Mouse (Mus musculus) liver, embryonic 11.5 days (tissue): ENCODE data around the gene Piga. TPM values are rescaled to one million over a fixed set of nuclear protein-coding genes. Genes with fewer than 3 reads are reported as not detected.
A peak's percentile ranks its signal among the peaks of the same experiment; 100 is the strongest.

Experiments
- ATAC-seq: fragments of 200-750 bp; cut with Nextera tagmentation; replicated peaks from 2 replicates; pipeline ENCODE4 v1.8.0; 2017; ENCODE audit warnings: moderate number of reproducible peaks, mild to moderate bottlenecking, moderate TSS enrichment, moderate library complexity; ENCODE audit not compliant: low FRiP score
- DNase-seq: peaks from one replicate; pipeline ENCODE4 v3.0.0-alpha.2; 2017; ENCODE audit warnings: low spot score
- H3K27ac ChIP-seq: fragments of 300-500 bp; sonication (generic); 2 replicates; pipeline ENCODE4 v1.5.1; 2014; ENCODE audit warnings: mild to moderate bottlenecking, low read depth, low read length, control low read depth
- H3K27me3 ChIP-seq: fragments of 300-500 bp; sonication (generic); replicated peaks from 2 replicates; pipeline ENCODE4 v1.6.1; 2014; ENCODE audit warnings: low read length, mixed read lengths; ENCODE audit not compliant: control insufficient read depth, insufficient read depth
- H3K36me3 ChIP-seq: fragments of 300-500 bp; sonication (generic); 2 replicates; pipeline ENCODE4 v1.6.1; 2014; ENCODE audit warnings: mild to moderate bottlenecking, low read length, moderate library complexity, mixed read lengths; ENCODE audit not compliant: control insufficient read depth, insufficient read depth
- H3K4me1 ChIP-seq: fragments of 300-500 bp; sonication (generic); replicated peaks from 2 replicates; pipeline ENCODE4 v1.6.1; 2014; ENCODE audit warnings: low read length, mixed read lengths; ENCODE audit not compliant: control insufficient read depth, insufficient read depth
- H3K4me2 ChIP-seq: fragments of 300-500 bp; sonication (generic); 2 replicates; pipeline ENCODE4 v1.6.1; 2014; ENCODE audit warnings: mild to moderate bottlenecking, control low read depth, moderate library complexity
- H3K4me3 ChIP-seq: fragments of 300-500 bp; sonication (generic); 2 replicates; pipeline ENCODE4 v1.5.1; 2014; ENCODE audit warnings: low read depth, low read length, control low read depth
- H3K9ac ChIP-seq: fragments of 300-500 bp; sonication (generic); 2 replicates; pipeline ENCODE4 v1.6.1; 2014; ENCODE audit warnings: low read depth, low read length, control low read depth
- H3K9me3 ChIP-seq: fragments of 300-500 bp; sonication (generic); 2 replicates; pipeline ENCODE4 v1.6.1; 2016; ENCODE audit warnings: low read length, inconsistent platforms, mixed read lengths; ENCODE audit not compliant: control insufficient read depth
- WGBS: fragments of 180-500 bp; shearing (Covaris S2); extraction: QIAGEN DNeasy Blood & Tissue Kit; methylation state at CpG from one replicate; pipeline ENCODE4 v1.1.7; 2014; 5-methylcytosine and 5-hydroxymethylcytosine counted together
- polyA plus RNA-seq: library from polyadenylated mRNA; unstranded; fragments of >200 nt; fragmentation: Nextera tagmentation; extraction: Ambion mirVana; gene quantifications from 2 replicates; pipeline ENCODE4 v1.2.1, GENCODE M21; 2014

Gene Piga
- polyA plus RNA-seq, 1 experiment from 2014 or later: 28.1 TPM

DNA sequence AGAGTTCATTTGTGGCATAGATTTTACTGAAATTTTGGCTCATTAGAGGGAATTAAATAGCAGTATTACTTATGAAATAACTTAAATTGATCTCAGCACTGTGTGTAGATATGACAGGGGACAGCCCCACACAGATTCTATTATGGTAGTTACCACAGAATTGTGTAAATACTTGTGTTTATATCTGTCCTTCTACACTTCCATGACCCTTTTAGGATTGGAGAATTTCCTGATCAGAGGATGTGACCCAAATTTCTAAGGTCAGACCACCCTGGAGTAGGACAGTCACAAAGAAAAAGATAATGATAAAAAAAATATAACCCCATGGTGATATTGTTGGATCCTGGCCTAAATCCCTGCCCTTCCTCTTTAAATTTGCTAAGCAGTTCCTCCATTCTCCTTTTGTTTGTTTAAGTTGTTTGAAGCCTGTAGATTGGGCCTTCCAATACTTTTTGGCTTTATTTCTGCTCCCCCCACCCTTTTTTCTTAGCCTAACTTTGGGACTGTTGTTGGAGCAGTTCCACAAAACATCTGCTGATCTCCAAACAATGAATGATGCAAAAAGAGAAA is 14.4 kb upstream of the Piga start:
- Histone ChIP-seq H3K4me3 (no peak overlapping the region), H3K4me2 (no peak overlapping the region), H3K4me1 (no peaks in the 10 kb centered on the region), H3K36me3 (no peaks in the 10 kb centered on the region), H3K27ac (no peak overlapping the region), H3K9me3 (no peaks in the 10 kb centered on the region), H3K9ac (no peak overlapping the region), H3K27me3 (peaks cover 2% of the 10 kb centered on the region; the same call in 1 of the 2 replicates)
- no peak for ATAC-seq
- DNase-seq: no peak

DNA sequence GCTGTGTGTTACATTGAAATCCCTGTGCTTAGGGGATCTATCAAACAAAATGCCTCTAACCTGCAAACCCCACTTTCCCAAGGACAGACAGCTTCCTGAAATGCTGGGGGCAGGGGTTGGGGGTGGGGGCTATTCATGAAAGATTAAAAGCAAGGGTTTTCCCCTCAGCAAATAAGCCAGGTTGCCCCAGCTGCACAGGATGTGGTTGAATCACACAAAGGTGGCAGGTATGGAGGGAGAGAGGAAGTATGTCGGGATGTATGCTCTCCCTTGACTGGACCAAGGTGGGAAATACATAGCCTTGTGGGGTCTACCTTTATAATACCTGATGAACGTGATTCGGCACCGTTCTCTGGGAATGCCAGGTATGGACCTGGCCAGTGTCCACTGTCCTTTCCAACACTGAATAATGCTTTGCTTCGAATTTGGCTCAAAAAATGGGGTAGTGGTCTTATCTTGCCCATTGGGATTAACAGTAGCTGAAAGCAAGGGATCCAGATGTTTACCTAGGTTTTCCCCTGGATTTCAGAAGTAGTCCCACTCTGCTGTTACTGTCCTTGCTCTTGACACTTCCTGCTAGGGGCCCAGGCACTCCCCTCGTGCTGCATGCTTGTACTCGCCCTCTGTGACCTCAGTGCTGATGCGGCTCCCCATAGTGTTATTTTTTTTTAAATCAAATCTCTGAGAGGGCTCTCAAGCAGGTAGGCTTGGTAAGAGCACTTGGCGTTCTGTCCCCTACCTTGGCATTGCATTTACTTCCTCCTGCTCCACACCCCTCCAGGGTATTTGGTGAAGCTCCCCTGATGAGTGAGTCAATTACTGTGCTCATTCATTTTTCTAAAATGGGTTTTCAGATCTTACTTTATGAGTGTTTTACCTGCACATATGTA is 13.2 kb upstream of the Piga start:
- Histone ChIP-seq H3K4me3 (no peak overlapping the region), H3K4me1 (no peaks in the 10 kb centered on the region), H3K4me2 (no peak overlapping the region), H3K27ac (no peak overlapping the region), H3K9me3 (no peaks in the 10 kb centered on the region), H3K9ac (no peak overlapping the region), H3K27me3 (peaks cover 2% of the 10 kb centered on the region; the same call in 1 of the 2 replicates), H3K36me3 (no peaks in the 10 kb centered on the region)
- DNase-seq: no peak
- 69% methylated on average over 9 of the region's 9 CpGs for WGBS
- ATAC-seq: no peak

DNA sequence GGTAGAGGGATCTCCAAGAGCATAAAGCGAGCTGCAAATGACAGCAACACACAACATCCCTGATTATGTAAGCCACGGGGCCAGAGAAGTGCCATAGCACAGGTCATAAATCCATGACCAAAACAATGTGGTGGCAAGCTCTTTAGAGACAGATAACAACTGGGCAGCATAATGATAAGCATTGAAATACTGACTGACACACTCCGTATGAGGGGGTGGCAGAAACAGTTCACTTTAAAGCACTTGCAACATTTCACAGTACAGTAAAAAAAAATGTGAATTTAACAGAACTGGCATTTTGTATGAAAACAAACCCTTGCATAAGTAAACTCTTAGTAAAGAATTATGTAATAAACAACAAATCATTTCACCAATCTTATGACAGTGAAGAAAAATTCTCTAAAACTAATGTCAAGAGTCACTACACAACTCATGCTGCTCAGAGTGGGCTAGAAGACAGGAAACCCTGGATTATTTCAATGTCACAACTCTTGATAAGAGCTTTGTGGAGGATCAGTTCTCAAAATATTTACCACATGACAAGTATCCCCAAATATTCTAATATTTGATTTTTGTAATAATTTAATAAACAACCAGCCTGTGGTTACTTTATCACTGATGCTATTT is 11.2 kb upstream of the Piga start:
- H3K9me3 ChIP-seq: no peaks in the 10 kb centered on the region
- WGBS: 61% methylated on average over 3 of the region's 3 CpGs
- no peak overlapping the region for H3K9ac ChIP-seq
- ATAC-seq (no peak), DNase-seq (no peak)
- H3K27ac ChIP-seq: no peak overlapping the region
- H3K4me2 ChIP-seq: no peak overlapping the region
- no peak overlapping the region for H3K4me3 ChIP-seq
- H3K27me3 ChIP-seq: peaks cover 2% of the 10 kb centered on the region; the same call in 1 of the 2 replicates
- H3K4me1 ChIP-seq: no peaks in the 10 kb centered on the region
- H3K36me3 ChIP-seq: no peaks in the 10 kb centered on the region

DNA sequence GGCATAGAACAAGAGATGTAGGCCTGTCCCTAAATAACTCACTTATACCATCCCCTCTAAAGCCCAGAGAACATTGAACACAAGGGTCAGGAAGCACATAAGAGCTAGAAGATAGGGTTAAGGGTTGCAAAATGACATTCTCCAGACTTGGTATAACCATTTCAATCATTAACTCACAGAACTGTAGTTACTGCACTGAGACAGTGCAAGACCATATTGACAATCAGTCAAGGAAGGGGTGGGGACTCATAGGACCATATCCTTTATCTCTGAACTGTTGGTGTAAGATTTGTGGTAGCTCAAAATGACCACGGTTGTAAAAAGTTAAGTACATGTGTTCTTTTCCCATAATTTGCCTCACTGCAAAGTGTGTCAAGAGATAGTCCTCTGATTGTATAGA is 9.0 kb upstream of the Piga start:
- ATAC-seq (no peak), DNase-seq (no peak)
- Histone ChIP-seq H3K36me3 (no peaks in the 10 kb centered on the region), H3K27me3 (peaks cover 2% of the 10 kb centered on the region), H3K4me1 (no peaks in the 10 kb centered on the region), H3K9me3 (no peaks in the 10 kb centered on the region), H3K4me3 (no peak overlapping the region), H3K27ac (no peak overlapping the region), H3K9ac (no peak overlapping the region), H3K4me2 (no peak overlapping the region)
- WGBS: 50% methylated on average over 1 of the region's 1 CpGs

DNA sequence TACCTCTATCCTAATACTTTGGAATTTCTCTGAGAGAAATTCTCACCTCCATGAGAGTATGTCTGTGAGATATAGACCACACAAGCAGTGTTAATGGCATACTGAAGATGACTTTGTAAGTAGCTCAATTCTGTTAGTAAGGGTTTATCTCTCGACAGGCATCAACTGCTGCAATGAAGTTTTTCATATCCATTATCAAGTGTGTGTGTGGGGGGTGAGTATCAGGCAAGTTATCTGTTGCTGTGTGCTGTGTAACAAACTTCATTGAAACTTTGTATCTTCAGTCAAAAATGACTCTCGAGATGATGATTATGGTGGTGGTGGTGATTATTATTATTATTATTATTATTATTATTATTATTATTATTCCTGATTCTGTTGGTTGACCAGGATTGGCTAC is 2.8 kb upstream of the Piga start:
- Histone ChIP-seq H3K27ac (no peak overlapping the region), H3K4me2 (no peak overlapping the region), H3K27me3 (no peaks in the 10 kb centered on the region; the same call in 1 of the 2 replicates), H3K4me3 (no peak overlapping the region), H3K9ac (no peak overlapping the region), H3K36me3 (no peaks in the 10 kb centered on the region), H3K4me1 (no peaks in the 10 kb centered on the region; the same call in 1 of the 2 replicates), H3K9me3 (no peaks in the 10 kb centered on the region)
- WGBS: 73% methylated on average over 2 of the region's 2 CpGs
- DNase-seq: no peak
- ATAC-seq: no peak

DNA sequence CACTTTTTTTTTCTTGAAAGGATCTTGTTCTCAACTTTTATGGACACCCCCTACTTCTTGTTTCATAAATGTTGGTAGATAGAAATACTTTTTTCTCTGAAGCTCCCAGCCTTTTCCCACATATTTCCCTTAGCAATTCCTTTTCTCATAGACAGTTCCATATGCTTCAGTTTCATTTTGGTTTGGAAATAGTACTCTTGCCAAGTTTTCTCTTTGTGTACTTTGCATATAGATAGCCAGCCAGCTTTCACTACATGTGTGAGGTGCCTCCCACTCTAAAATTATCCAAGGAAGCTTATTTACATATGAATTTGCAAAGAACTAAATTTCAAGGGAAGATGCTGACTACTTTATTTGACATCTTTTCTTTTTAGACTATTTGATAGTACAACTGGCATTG is 1.6 kb upstream of the Piga start:
- H3K9me3 ChIP-seq: no peaks in the 10 kb centered on the region
- ATAC-seq: no peak
- H3K27me3 ChIP-seq: no peaks in the 10 kb centered on the region; the same call in 1 of the 2 replicates
- no peaks in the 10 kb centered on the region; the same call in 1 of the 2 replicates for H3K4me1 ChIP-seq
- no peak overlapping the region for H3K9ac ChIP-seq
- H3K4me2 ChIP-seq: no peak overlapping the region
- no peak for DNase-seq
- H3K36me3 ChIP-seq: peaks cover 4% of the 10 kb centered on the region; the same call in 1 of the 2 replicates
- no peak overlapping the region for H3K4me3 ChIP-seq
- H3K27ac ChIP-seq: no peak overlapping the region

- no peak for DNase-seq
- Histone ChIP-seq H3K36me3 (peaks cover 4% of the 10 kb centered on the region; the same call in 1 of the 2 replicates), H3K27ac (peak overlapping the region; percentile 52), H3K27me3 (no peaks in the 10 kb centered on the region), H3K4me3 (peak overlapping the region; percentile 69), H3K4me1 (no peaks in the 10 kb centered on the region; the same call in 1 of the 2 replicates), H3K9ac (peak overlapping the region; percentile 77), H3K9me3 (no peaks in the 10 kb centered on the region), H3K4me2 (peak overlapping the region; percentile 69)
- 13% methylated on average over 13 of the region's 13 CpGs for WGBS
- ATAC-seq: peak; percentile 11
Measured at GRCm38 (mm10) chrX:164419955-164420354, 368 bp downstream of the Piga start.

GRCm38 (mm10) chrX:164420518-164420917 is 931 bp downstream of the Piga start:
- Histone ChIP-seq H3K4me1 (no peaks in the 10 kb centered on the region; the same call in 1 of the 2 replicates), H3K27ac (no peak overlapping the region), H3K36me3 (peaks cover 4% of the 10 kb centered on the region; the same call in 1 of the 2 replicates), H3K9me3 (no peaks in the 10 kb centered on the region), H3K4me2 (peak overlapping the region; percentile 69), H3K4me3 (peak overlapping the region; percentile 69), H3K9ac (peak overlapping the region; percentile 77), H3K27me3 (no peaks in the 10 kb centered on the region)
- DNase-seq: no peak
- no peak for ATAC-seq
- 53% methylated on average over 3 of the region's 3 CpGs for whole genome bisulfite sequencing
